Mouse (Mus musculus) bone marrow, adult 2 months (tissue): ENCODE measurements around the gene Fbxw21.

ENCODE experiments used
- CTCF ChIP-seq: fragments of 200-500 bp; IDR thresholded peaks from 2 replicates; pipeline ENCODE4 v1.5.1; 2011; ENCODE audit warnings: low read length, control low read depth; ENCODE audit not compliant: control insufficient read depth, insufficient read depth
- POLR2A ChIP-seq: fragments of 200-500 bp; IDR thresholded peaks from 2 replicates; pipeline ENCODE4 v1.6.1; 2011; ENCODE audit warnings: low read depth, mild to moderate bottlenecking, control low read depth, low read length, borderline replicate concordance; ENCODE audit not compliant: control insufficient read depth

DNA sequence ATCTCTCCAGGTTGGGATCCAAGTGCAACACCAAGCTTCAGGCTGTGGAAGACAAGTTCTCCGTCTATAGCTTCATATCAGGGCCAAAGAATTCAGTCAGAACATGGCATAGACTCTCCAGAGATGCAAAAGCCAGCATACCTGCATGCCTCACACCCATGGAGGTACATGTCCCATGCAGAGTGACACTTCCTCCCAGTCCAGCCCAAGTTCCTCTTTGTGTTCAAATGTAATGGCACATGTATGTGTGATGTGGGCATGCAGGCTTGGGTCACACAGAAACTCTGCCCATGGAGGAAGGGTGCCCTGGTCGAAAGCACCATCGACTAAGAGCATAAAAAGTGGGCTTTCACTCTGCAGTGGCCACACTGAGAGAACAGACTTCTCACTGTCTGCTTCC is 37.7 kb downstream of the Fbxw21 start:
- TF ChIP-seq CTCF: no peak
- no peak for TF ChIP-seq POLR2A
